Comparison of ENCODE assay signal across 8 mouse cellular contexts in genomic region chr9:21593122-21593721, GRCm38 (mm10). TPM values are rescaled to one million over a fixed set of nuclear protein-coding genes. Genes with fewer than 3 reads are reported as not detected.
DNase-seq lines count a peak whose midpoint lies in the region; ATAC-seq and TF ChIP-seq lines count a peak whose summit lies in the region.

No protein-coding gene starts in this region.

- TF ChIP-seq POLR2A in lung, adult 2 months (IDR thresholded peaks at IDR 0.05; ENCODE audit: borderline replicate concordance, extremely low read depth, low read depth, low read length) = no peak

- peak overlapping the region; percentile 91 for H3K4me3 ChIP-seq in embryonic facial prominence, embryonic 10.5 days
- H3K4me3 ChIP-seq in heart, embryonic 13.5 days = peak overlapping the region; percentile 96
- peak overlapping the region; percentile 84 for H3K4me3 ChIP-seq in lung, adult 2 months (replicated peaks; ENCODE audit: extremely low read depth, low read depth, low read length)
- peak overlapping the region; percentile 74 for H3K4me3 ChIP-seq in neural tube, embryonic 15.5 days (replicated peaks)

- 2% methylated on average over 69 of the region's 69 CpGs for WGBS in embryonic facial prominence, embryonic 10.5 days
- WGBS in heart, embryonic 13.5 days = 2% methylated on average over 68 of the region's 69 CpGs
- 1% methylated on average over 69 of the region's 69 CpGs for WGBS in lung, adult 2 months
- 2% methylated on average over 68 of the region's 69 CpGs for WGBS in neural tube, embryonic 15.5 days

- no peaks in the 10 kb centered on the region for H3K9me3 ChIP-seq in embryonic facial prominence, embryonic 10.5 days
- no peaks in the 10 kb centered on the region for H3K9me3 ChIP-seq in heart, embryonic 13.5 days
- no peaks in the 10 kb centered on the region for H3K9me3 ChIP-seq in neural tube, embryonic 15.5 days (replicated peaks)

- no peak for TF ChIP-seq CTCF in lung, adult 2 months (IDR thresholded peaks at IDR 0.05; ENCODE audit: insufficient read depth, low read length)

- peak overlapping the region; percentile 88 for H3K27ac ChIP-seq in embryonic facial prominence, embryonic 10.5 days (replicated peaks)
- peak overlapping the region; percentile 85 for H3K27ac ChIP-seq in heart, embryonic 13.5 days (replicated peaks)
- H3K27ac ChIP-seq in neural tube, embryonic 15.5 days (replicated peaks) = peak overlapping the region; percentile 88

- ATAC-seq in heart, embryonic 13.5 days (ENCODE audit: extremely low read depth, insufficient number of reproducible peaks, low FRiP score, low TSS enrichment) = 0 out of 2 replicates have a peak, but pooled peaks have one; percentile 9
- peak; percentile 69 for ATAC-seq in neural tube, embryonic 15.5 days (ENCODE audit: low FRiP score)

- no peaks in the 10 kb centered on the region for H3K27me3 ChIP-seq in embryonic facial prominence, embryonic 10.5 days (replicated peaks; ENCODE audit: low read depth, poor library complexity, severe bottlenecking)
- no peaks in the 10 kb centered on the region for H3K27me3 ChIP-seq in heart, embryonic 13.5 days (replicated peaks)
- H3K27me3 ChIP-seq in neural tube, embryonic 15.5 days (replicated peaks) = no peaks in the 10 kb centered on the region

- H3K36me3 ChIP-seq in embryonic facial prominence, embryonic 10.5 days (replicated peaks) = peaks cover 56% of the 10 kb centered on the region
- H3K36me3 ChIP-seq in heart, embryonic 13.5 days = peaks cover 58% of the 10 kb centered on the region
- H3K36me3 ChIP-seq in neural tube, embryonic 15.5 days = peaks cover 39% of the 10 kb centered on the region

- H3K9ac ChIP-seq in heart, embryonic 13.5 days = peak overlapping the region; percentile 91
- peak overlapping the region; percentile 81 for H3K9ac ChIP-seq in neural tube, embryonic 15.5 days (replicated peaks)

- peaks cover 29% of the 10 kb centered on the region for H3K4me1 ChIP-seq in embryonic facial prominence, embryonic 10.5 days
- H3K4me1 ChIP-seq in heart, embryonic 13.5 days = peaks cover 28% of the 10 kb centered on the region
- H3K4me1 ChIP-seq in lung, adult 2 months (ENCODE audit: control insufficient read depth, insufficient read depth, low read length) = peaks cover 7% of the 10 kb centered on the region; the same call in 1 of the 2 replicates
- peaks cover 36% of the 10 kb centered on the region for H3K4me1 ChIP-seq in neural tube, embryonic 15.5 days

- peak; percentile 67 for DNase-seq in ovary, postnatal 36 days (ENCODE audit: low spot score)
- no peak for DNase-seq in ovary, postnatal 10 days (ENCODE audit: low spot score)
- no peak for DNase-seq in embryonic facial prominence, embryonic 10.5 days (ENCODE audit: low spot score)
- DNase-seq in kidney, postnatal 36 days = peak; percentile 43 to 68
- DNase-seq in lung, adult 2 months = peak; percentile 38
- peak; percentile 62 for DNase-seq in thymus, postnatal 4 days

- peak overlapping the region; percentile 99 for H3K4me2 ChIP-seq in heart, embryonic 13.5 days
- H3K4me2 ChIP-seq in neural tube, embryonic 15.5 days = peak overlapping the region; percentile 75

RNA-seq across cellular contexts. Expression of gene Yipf2, which starts 0.6 kb away (rescaled TPM):
- 19.0 and 21.2 TPM in 2 replicates for polyA plus RNA-seq in embryonic facial prominence, embryonic 10.5 days (2016; fragmentation: Nextera tagmentation; extraction: Ambion mirVana)
- polyA plus RNA-seq in heart, embryonic 13.5 days (2015; fragmentation: Nextera tagmentation; extraction: Ambion mirVana) = 15.2 and 16.6 TPM in 2 replicates
- polyA plus RNA-seq in lung, adult 2 months (2012; rRNA removed) = 47.8 and 58.7 TPM in 2 replicates
- polyA plus RNA-seq in neural tube, embryonic 15.5 days (2015; fragmentation: Nextera tagmentation; extraction: Ambion mirVana) = 24.5 and 27.0 TPM in 2 replicates

RNA-seq across cellular contexts. Expression of gene Timm29, which starts 0.7 kb away (rescaled TPM):
- 32.0 and 32.7 TPM in 2 replicates for polyA plus RNA-seq in embryonic facial prominence, embryonic 10.5 days (2016; fragmentation: Nextera tagmentation; extraction: Ambion mirVana)
- polyA plus RNA-seq in heart, embryonic 13.5 days (2015; fragmentation: Nextera tagmentation; extraction: Ambion mirVana) = 23.1 and 25.2 TPM in 2 replicates
- polyA plus RNA-seq in lung, adult 2 months (2012; rRNA removed) = 23.6 and 24.3 TPM in 2 replicates
- polyA plus RNA-seq in neural tube, embryonic 15.5 days (2015; fragmentation: Nextera tagmentation; extraction: Ambion mirVana) = 51.1 and 54.4 TPM in 2 replicates

RNA-seq across cellular contexts. Expression of gene Smarca4, which starts 22.7 kb away (rescaled TPM):
- 157 and 165 TPM in 2 replicates for polyA plus RNA-seq in embryonic facial prominence, embryonic 10.5 days (2016; fragmentation: Nextera tagmentation; extraction: Ambion mirVana)
- polyA plus RNA-seq in heart, embryonic 13.5 days (2015; fragmentation: Nextera tagmentation; extraction: Ambion mirVana) = 56.1 and 57.9 TPM in 2 replicates
- polyA plus RNA-seq in lung, adult 2 months (2012; rRNA removed) = 37.7 and 38.6 TPM in 2 replicates
- polyA plus RNA-seq in neural tube, embryonic 15.5 days (2015; fragmentation: Nextera tagmentation; extraction: Ambion mirVana) = 110 and 111 TPM in 2 replicates

RNA-seq across cellular contexts. Expression of gene Carm1, which starts 46.5 kb away (rescaled TPM):
- polyA plus RNA-seq in embryonic facial prominence, embryonic 10.5 days (2016; fragmentation: Nextera tagmentation; extraction: Ambion mirVana) = 73.1 and 84.1 TPM in 2 replicates
- polyA plus RNA-seq in heart, embryonic 13.5 days (2015; fragmentation: Nextera tagmentation; extraction: Ambion mirVana) = 25.9 and 27.9 TPM in 2 replicates
- polyA plus RNA-seq in lung, adult 2 months (2012; rRNA removed) = 73.3 and 85.3 TPM in 2 replicates
- polyA plus RNA-seq in neural tube, embryonic 15.5 days (2015; fragmentation: Nextera tagmentation; extraction: Ambion mirVana) = 33.7 and 36.1 TPM in 2 replicates

Comparison
In these comparisons a context has a peak if more than half of its experiments do, and no peak if none do; other contexts are left out.
1. DNase-seq: peak in ovary, postnatal 36 days (single experiment), kidney, postnatal 36 days (2 of 2), lung, adult 2 months (single experiment) and thymus, postnatal 4 days (single experiment); none in ovary, postnatal 10 days (single experiment) and embryonic facial prominence, embryonic 10.5 days (single experiment).
2. Peak in every context shown above with its lines, with median percentiles within 50 percentile points of each other: H3K27ac ChIP-seq and H3K4me3 ChIP-seq.